Mouse (Mus musculus) ES-Bruce4 (cell line): ENCODE data around the gene Gm38392.

Experiments
- CTCF ChIP-seq: IDR thresholded peaks from one replicate; pipeline ENCODE4 v1.8.1; 2011; ENCODE audit warnings: low read depth, low read length
- EP300 ChIP-seq: IDR thresholded peaks from 2 replicates; pipeline ENCODE4 v1.6.1; 2011; ENCODE audit warnings: low read depth, low read length; ENCODE audit not compliant: insufficient read depth
- POLR2A ChIP-seq: IDR thresholded peaks from one replicate; pipeline ENCODE4 v1.8.1; 2011; ENCODE audit warnings: low read length; ENCODE audit not compliant: insufficient read depth

DNA sequence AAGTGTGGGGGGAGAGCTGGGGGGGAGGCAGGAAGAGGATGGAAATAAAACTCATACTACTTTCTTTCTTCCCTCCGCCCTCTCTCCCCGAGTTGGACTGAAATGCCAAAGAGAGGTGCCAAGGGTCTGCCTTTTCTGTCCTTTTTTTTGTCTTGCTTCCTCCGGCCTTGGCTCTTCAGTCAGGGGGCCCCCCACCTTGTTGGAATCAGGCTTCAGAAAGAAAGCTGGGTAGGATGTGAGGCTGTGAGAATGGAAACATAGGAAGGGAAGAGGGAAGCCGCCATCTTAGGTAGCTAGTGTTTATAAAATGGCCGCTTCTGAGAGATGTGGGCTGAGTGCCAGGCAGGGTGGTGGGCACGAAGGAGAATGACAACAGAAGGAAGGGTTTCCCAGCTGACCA lies 64.6 kb downstream of the Gm38392 start:
- no peak for TF ChIP-seq EP300
- TF ChIP-seq CTCF, result no peak
- no peak for TF ChIP-seq POLR2A
